9 mouse cellular contexts compared by ENCODE assay signal in genomic region chr7:83675545-83676254, GRCm38 (mm10). TPM values are rescaled to one million over a fixed set of nuclear protein-coding genes. Genes with fewer than 3 reads are reported as not detected.
A peak's percentile ranks its signal among the peaks of the same experiment; 100 is the strongest.
DNase-seq lines count a peak whose midpoint lies in the region; ATAC-seq and TF ChIP-seq lines count a peak whose summit lies in the region.
"Had no signal": no experiment of that assay in that cellular context is flagged by ENCODE, and none has a peak within 500 bp of the region (broad histone marks: within the 10 kb centered on the region; RNA-seq: fewer than 3 reads in every experiment).

No protein-coding gene starts in this region.

- no peaks in the 10 kb centered on the region for H3K4me1 ChIP-seq in limb, embryonic 11.5 days (ENCODE audit: control insufficient read depth, insufficient read depth, low read length)
- peaks cover 7% of the 10 kb centered on the region; the same call in 1 of the 2 replicates for H3K4me1 ChIP-seq in limb, embryonic 10.5 days
- H3K4me1 ChIP-seq in bone marrow, adult 2 months (ENCODE audit: control insufficient read depth, insufficient read depth, low read length) = no peaks in the 10 kb centered on the region
- no peaks in the 10 kb centered on the region for H3K4me1 ChIP-seq in liver, postnatal 0 days (ENCODE audit: insufficient read depth)
- H3K4me1 ChIP-seq in small intestine, adult 2 months (ENCODE audit: control insufficient read depth, insufficient read depth, insufficient read length, low read length) = no peaks in the 10 kb centered on the region

- no peak for TF ChIP-seq POLR2A in bone marrow, adult 2 months (IDR thresholded peaks at IDR 0.05; ENCODE audit: borderline replicate concordance, control insufficient read depth, low read depth, low read length)
- TF ChIP-seq POLR2A in small intestine, adult 2 months (IDR thresholded peaks at IDR 0.05; ENCODE audit: low read depth, low read length) = no peak

- no peak overlapping the region for H3K4me2 ChIP-seq in limb, embryonic 11.5 days (ENCODE audit: low read depth, severe bottlenecking)
- no peak overlapping the region for H3K4me2 ChIP-seq in liver, postnatal 0 days (ENCODE audit: low read depth, low read length)

- H3K4me3 ChIP-seq in limb, embryonic 11.5 days (ENCODE audit: low read depth, low read length) = no peak overlapping the region
- H3K4me3 ChIP-seq in limb, embryonic 10.5 days = no peak overlapping the region
- H3K4me3 ChIP-seq in bone marrow, adult 2 months (replicated peaks; ENCODE audit: control insufficient read depth, low read depth, low read length) = no peak overlapping the region
- no peak overlapping the region for H3K4me3 ChIP-seq in liver, postnatal 0 days (ENCODE audit: low read depth, low read length)
- H3K4me3 ChIP-seq in small intestine, adult 2 months (ENCODE audit: low read depth, low read length) = no peak overlapping the region
- H3K4me3 ChIP-seq: megakaryocyte, embryonic 14.5 days had no signal

- no peak for ATAC-seq in limb, embryonic 11.5 days (ENCODE audit: insufficient number of reproducible peaks, low FRiP score, low TSS enrichment, low read depth)
- no peak for ATAC-seq in liver, postnatal 0 days

- no peaks in the 10 kb centered on the region for H3K36me3 ChIP-seq in limb, embryonic 11.5 days (ENCODE audit: control insufficient read depth, insufficient read depth, low read length)
- H3K36me3 ChIP-seq in limb, embryonic 10.5 days = no peaks in the 10 kb centered on the region
- H3K36me3 ChIP-seq in liver, postnatal 0 days (replicated peaks; ENCODE audit: insufficient read depth, low read length) = no peaks in the 10 kb centered on the region
- H3K36me3 ChIP-seq in small intestine, adult 2 months (ENCODE audit: control insufficient read depth, insufficient read depth, low read length) = no peaks in the 10 kb centered on the region

- WGBS in limb, embryonic 11.5 days = 36% methylated on average over 5 of the region's 5 CpGs
- WGBS in limb, embryonic 10.5 days = 36% methylated on average over 5 of the region's 5 CpGs
- 27% methylated on average over 5 of the region's 5 CpGs for WGBS in bone marrow, adult 2 months
- WGBS in liver, postnatal 0 days (ENCODE audit: insufficient replicate concordance) = 27% methylated on average over 5 of the region's 5 CpGs
- 18% methylated on average over 5 of the region's 5 CpGs for WGBS in small intestine, adult 2 months

- H3K27ac ChIP-seq in limb, embryonic 11.5 days (replicated peaks; ENCODE audit: low read depth, low read length) = no peak overlapping the region
- H3K27ac ChIP-seq in limb, embryonic 10.5 days = no peak overlapping the region
- no peak overlapping the region for H3K27ac ChIP-seq in bone marrow, adult 2 months (ENCODE audit: control insufficient read depth, insufficient read depth, low read depth, low read length, poor library complexity)
- H3K27ac ChIP-seq in liver, postnatal 0 days (ENCODE audit: low read depth) = no peak overlapping the region
- H3K27ac ChIP-seq in small intestine, adult 2 months (ENCODE audit: insufficient read depth, low read depth, low read length) = no peak overlapping the region

- peak; percentile 88 for TF ChIP-seq CTCF in bone marrow, adult 2 months (IDR thresholded peaks at IDR 0.05; ENCODE audit: control insufficient read depth, insufficient read depth, low read length)
- TF ChIP-seq CTCF in liver, postnatal 0 days (IDR thresholded peaks at IDR 0.05; ENCODE audit: low read depth) = peak; percentile 79
- TF ChIP-seq CTCF in small intestine, adult 2 months (IDR thresholded peaks at IDR 0.05; ENCODE audit: extremely low read depth, insufficient read length, insufficient replicate concordance, low read depth, low read length) = peak; percentile 81; the same call in 1 of the 2 replicates

- no peaks in the 10 kb centered on the region for H3K9me3 ChIP-seq in limb, embryonic 11.5 days (ENCODE audit: control insufficient read depth, low read length)
- H3K9me3 ChIP-seq in limb, embryonic 10.5 days (replicated peaks) = no peaks in the 10 kb centered on the region
- H3K9me3 ChIP-seq in liver, postnatal 0 days (ENCODE audit: low read length) = no peaks in the 10 kb centered on the region

- H3K27me3 ChIP-seq in limb, embryonic 11.5 days (ENCODE audit: control insufficient read depth, insufficient read depth, low read length) = no peaks in the 10 kb centered on the region
- H3K27me3 ChIP-seq in limb, embryonic 10.5 days (ENCODE audit: low read depth, poor library complexity, severe bottlenecking) = no peaks in the 10 kb centered on the region
- no peaks in the 10 kb centered on the region for H3K27me3 ChIP-seq in liver, postnatal 0 days (ENCODE audit: insufficient read depth, low read length)
- H3K27me3 ChIP-seq in small intestine, adult 2 months (ENCODE audit: control insufficient read depth, insufficient read depth, low read length) = no peaks in the 10 kb centered on the region

- DNase-seq in adrenal gland, adult (ENCODE audit: inconsistent age in 2 of 2, low spot score in 1 of 2) = peak; percentile 28 to 68
- no peak for DNase-seq in adrenal gland, postnatal 4 days (ENCODE audit: low spot score in 2 of 2)
- peak; percentile 35 for DNase-seq in limb, embryonic 11.5 days (ENCODE audit: low spot score)
- no peak for DNase-seq in limb, embryonic 10.5 days (ENCODE audit: low spot score)
- peak; percentile 38 for DNase-seq in liver, postnatal 0 days
- no peak for DNase-seq in ovary, adult 18-20 months (ENCODE audit: low spot score)

- no peak for TF ChIP-seq EP300 in liver, postnatal 0 days (IDR thresholded peaks at IDR 0.05; ENCODE audit: low read depth)

- H3K9ac ChIP-seq in limb, embryonic 11.5 days (ENCODE audit: low read length) = no peak overlapping the region
- no peak overlapping the region for H3K9ac ChIP-seq in liver, postnatal 0 days (replicated peaks)

RNA-seq across cellular contexts. Expression of gene Stard5, which starts 43.9 kb away (rescaled TPM):
- total RNA-seq in adrenal gland, postnatal 4 days (2021) = 10 to 100 TPM; 28.3 to 28.9 TPM
- 18.8 and 19.2 TPM in 2 replicates for polyA plus RNA-seq in limb, embryonic 11.5 days (2014; fragmentation: Nextera tagmentation; extraction: Ambion mirVana)
- polyA plus RNA-seq in limb, embryonic 10.5 days (2016; fragmentation: Nextera tagmentation; extraction: Ambion mirVana) = 15.2 and 18.1 TPM in 2 replicates
- polyA plus RNA-seq in bone marrow, adult 2 months (2011; ENCODE audit: insufficient read depth, insufficient read length, low replicate concordance, missing spikeins) = 6.4 and 9.0 TPM in 2 replicates
- polyA plus RNA-seq in liver, postnatal 0 days (2015; fragmentation: Nextera tagmentation; extraction: Ambion mirVana) = 61.4 and 63.2 TPM in 2 replicates
- 2.5 and 4.9 TPM in 2 replicates for polyA plus RNA-seq in small intestine, adult 2 months (2012; rRNA removed)

Comparison
In these comparisons a context has a peak if more than half of its experiments do, and no peak if none do; other contexts are left out.
1. DNase-seq: peak in adrenal gland, adult (2 of 2), limb, embryonic 11.5 days (single experiment) and liver, postnatal 0 days (single experiment); none in adrenal gland, postnatal 4 days (0 of 2), limb, embryonic 10.5 days (single experiment) and ovary, adult 18-20 months (single experiment).
2. Peak in every context shown above with its lines, with median percentiles within 50 percentile points of each other: CTCF ChIP-seq.